Mouse (Mus musculus) liver, embryonic 14.5 days (tissue): Measurements from ENCODE around the gene Hsd17b6. TPM values are rescaled to one million over a fixed set of nuclear protein-coding genes. Genes with fewer than 3 reads are reported as not detected.

Experiments
- ATAC-seq: fragments of 200-750 bp; cut with Nextera tagmentation; 2 replicates; pipeline ENCODE4 v1.8.0; 2017; ENCODE audit warnings: moderate number of reproducible peaks, mild to moderate bottlenecking, moderate library complexity; ENCODE audit not compliant: insufficient read depth
- DNase-seq, 3 experiments: peaks; one replicate each; pipeline ENCODE4 v3.0.0-alpha.2; 2012 to 2013; ENCODE audit warnings: low read depth in 3 of 3, low spot score in 3 of 3
- H3K27ac ChIP-seq: fragments of 300-500 bp; sonication (generic); 2 replicates; pipeline ENCODE4 v1.5.1; 2014; ENCODE audit warnings: moderate library complexity, mild to moderate bottlenecking, control low read depth, inconsistent platforms
- H3K27me3 ChIP-seq: fragments of 300-500 bp; sonication (generic); 2 replicates; pipeline ENCODE4 v1.6.1; 2014; ENCODE audit warnings: mild to moderate bottlenecking, low read length, moderate library complexity; ENCODE audit not compliant: control insufficient read depth, insufficient read depth
- H3K36me3 ChIP-seq: fragments of 300-500 bp; sonication (generic); replicated peaks from 2 replicates; pipeline ENCODE4 v1.6.1; 2014; ENCODE audit warnings: low read depth; ENCODE audit not compliant: control insufficient read depth, insufficient read depth
- H3K4me1 ChIP-seq, 2 experiments: fragments of 200-500 bp in 1 of 2; fragments of 300-500 bp in 1 of 2; sonication (generic) in 1 of 2; replicated peaks; 2 replicates each; pipeline ENCODE4 v1.6.1; 2012 to 2014; ENCODE audit warnings: antibody characterized with exemption in 1 of 2, inconsistent platforms in 1 of 2, low read length in 1 of 2; ENCODE audit not compliant: control insufficient read depth in 2 of 2, insufficient read depth in 2 of 2
- H3K4me2 ChIP-seq: fragments of 300-500 bp; sonication (generic); 2 replicates; pipeline ENCODE4 v1.6.1; 2014; ENCODE audit warnings: low read depth, mild to moderate bottlenecking, control low read depth, moderate library complexity
- H3K4me3 ChIP-seq, 2 experiments: fragments of 200-500 bp in 1 of 2; fragments of 300-500 bp in 1 of 2; sonication (generic) in 1 of 2; 2 replicates each; pipeline ENCODE4 v1.5.1; 2012 to 2014; ENCODE audit warnings: low read depth in 2 of 2, low read length in 2 of 2, mild to moderate bottlenecking in 2 of 2, control low read depth in 1 of 2, inconsistent platforms in 1 of 2, moderate library complexity in 1 of 2; ENCODE audit not compliant: insufficient read depth in 1 of 2
- H3K9ac ChIP-seq: fragments of 300-500 bp; sonication (generic); replicated peaks from 2 replicates; pipeline ENCODE4 v1.6.1; 2014; ENCODE audit warnings: mild to moderate bottlenecking, control low read depth, moderate library complexity
- H3K9me3 ChIP-seq: fragments of 300-500 bp; sonication (generic); 2 replicates; pipeline ENCODE4 v1.6.1; 2016; ENCODE audit warnings: low read length, mixed read lengths; ENCODE audit not compliant: control insufficient read depth
- CTCF ChIP-seq: IDR thresholded peaks from 2 replicates; pipeline ENCODE4 v1.5.1; 2016; ENCODE audit warnings: antibody characterized with exemption, low read depth, control low read depth
- EP300 ChIP-seq: IDR thresholded peaks from 2 replicates; pipeline ENCODE4 v1.6.1; 2016; ENCODE audit warnings: antibody characterized with exemption, low read depth
- WGBS: fragments of 180-500 bp; shearing (Covaris S2); extraction: QIAGEN DNeasy Blood & Tissue Kit; methylation state at CpG from one replicate; pipeline ENCODE4 v1.1.7; 2014; ENCODE audit not compliant: insufficient replicate concordance; 5-methylcytosine and 5-hydroxymethylcytosine counted together
- polyA plus RNA-seq, 2 experiments: library from polyadenylated mRNA; depleted of rRNA in 1 of 2; stranded (reverse) in 1 of 2; unstranded in 1 of 2; fragments of >200 nt; fragmentation: Nextera tagmentation in 1 of 2; extraction: Ambion mirVana in 1 of 2; gene quantifications; 2 replicates each; pipeline versions ENCODE4 v1.2.1 to v1.2.3; 2012 to 2014

Hsd17b6 gene
- polyA plus RNA-seq, 2 experiments = not detected

DNA sequence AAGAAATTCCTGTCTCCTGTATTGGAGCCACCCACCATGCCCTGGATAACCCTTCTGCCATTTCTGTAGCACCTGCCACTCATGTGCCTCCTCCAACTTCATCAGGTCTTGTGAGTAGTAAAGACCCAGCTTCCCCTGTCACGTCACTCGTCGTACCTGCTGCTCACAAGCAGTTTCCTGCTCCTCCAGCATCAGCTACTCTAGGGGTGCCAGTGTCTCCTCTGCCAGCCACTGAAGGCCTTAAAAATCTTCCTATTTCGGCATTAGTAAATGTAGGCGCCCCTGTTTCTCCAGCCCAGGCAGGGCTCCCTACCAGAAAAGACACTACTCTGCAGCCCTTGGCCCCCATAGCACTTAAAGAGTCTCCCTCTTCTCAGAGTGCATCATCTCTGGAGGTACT lies 32.9 kb upstream of the Hsd17b6 start:
- H3K9ac ChIP-seq = no peak overlapping the region
- WGBS = 87% methylated on average over 5 of the region's 5 CpGs
- H3K27me3 ChIP-seq = no peaks in the 10 kb centered on the region
- H3K4me2 ChIP-seq = no peak overlapping the region
- no peaks in the 10 kb centered on the region for H3K9me3 ChIP-seq
- ATAC-seq (no peak), DNase-seq (no peak)
- TF ChIP-seq EP300 (no peak), CTCF (no peak)
- H3K27ac ChIP-seq = no peak overlapping the region
- peaks cover 70% of the 10 kb centered on the region for H3K36me3 ChIP-seq
- H3K4me1 ChIP-seq = peaks cover 29 to 30% of the 10 kb centered on the region in 2 experiments
- H3K4me3 ChIP-seq = no peak overlapping the region

DNA sequence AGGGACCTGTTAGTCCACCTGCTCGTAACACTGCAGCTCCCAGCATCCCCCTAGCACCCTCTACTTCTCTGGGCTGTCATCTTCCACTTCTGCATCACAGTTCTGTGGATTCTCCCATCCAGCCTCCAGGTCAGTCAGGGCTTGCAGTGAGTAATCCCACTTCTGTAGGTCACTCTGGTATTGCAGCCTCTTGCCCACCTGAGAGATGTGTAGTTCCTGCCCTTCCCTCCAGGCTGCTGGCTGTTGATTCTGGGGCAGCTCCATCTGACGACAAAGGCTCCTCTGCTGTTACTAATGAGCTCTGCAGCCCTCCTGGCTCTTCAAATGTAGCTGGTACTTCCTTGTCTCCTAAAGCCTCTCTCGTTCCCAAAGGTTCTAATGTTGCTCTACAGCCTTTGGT lies 32.4 kb upstream of the Hsd17b6 start:
- peak overlapping the region; percentile 19 for H3K27ac ChIP-seq
- TF ChIP-seq EP300 = no peak
- TF ChIP-seq CTCF = no peak
- ATAC-seq = no peak
- H3K9me3 ChIP-seq = no peaks in the 10 kb centered on the region
- H3K36me3 ChIP-seq = peaks cover 65% of the 10 kb centered on the region
- no peak for DNase-seq
- H3K4me1 ChIP-seq = peaks cover 30 to 31% of the 10 kb centered on the region in 2 experiments
- WGBS = 77% methylated on average over 3 of the region's 3 CpGs
- H3K4me2 ChIP-seq = peak overlapping the region; percentile 96; the same call in 1 of the 2 replicates
- no peak overlapping the region for H3K4me3 ChIP-seq
- peak overlapping the region; percentile 23 for H3K9ac ChIP-seq
- H3K27me3 ChIP-seq = no peaks in the 10 kb centered on the region

DNA sequence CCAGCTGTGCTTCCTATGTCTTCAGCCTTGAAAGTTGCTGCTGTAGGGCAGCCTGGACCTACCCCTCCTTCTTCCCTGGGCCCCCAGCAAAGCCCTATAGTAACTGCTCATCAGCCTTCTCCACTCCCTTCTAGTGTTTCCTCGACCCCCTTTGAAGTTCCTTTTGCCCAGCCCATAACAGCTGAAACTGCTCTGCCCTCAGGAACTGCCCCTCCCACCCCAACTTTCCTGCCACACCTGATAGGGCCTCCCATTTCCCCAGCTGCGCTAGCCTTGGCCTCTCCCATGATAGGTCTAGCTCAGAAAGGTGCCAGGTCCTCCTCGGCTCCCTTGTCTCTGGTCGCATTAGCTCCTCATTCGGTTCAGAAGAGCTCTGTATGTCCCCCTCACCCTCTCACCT lies 31.8 kb upstream of the Hsd17b6 start:
- 20% methylated on average over 5 of the region's 5 CpGs for WGBS
- peak in 1 of 3 experiments; percentile 40 for DNase-seq
- peak overlapping the region; percentile 96 for H3K4me2 ChIP-seq
- peak; percentile 50 for ATAC-seq
- TF ChIP-seq CTCF (no peak), EP300 (no peak)
- H3K4me3 ChIP-seq = peak overlapping the region in 1 of 2 experiments; percentile 33; a peak in 2 of 4 replicates
- H3K27ac ChIP-seq = peak overlapping the region; percentile 57
- no peaks in the 10 kb centered on the region for H3K27me3 ChIP-seq
- peaks cover 59% of the 10 kb centered on the region for H3K36me3 ChIP-seq
- H3K9ac ChIP-seq = peak overlapping the region; percentile 25
- peaks cover 34 to 35% of the 10 kb centered on the region in 2 experiments for H3K4me1 ChIP-seq
- no peaks in the 10 kb centered on the region for H3K9me3 ChIP-seq

DNA sequence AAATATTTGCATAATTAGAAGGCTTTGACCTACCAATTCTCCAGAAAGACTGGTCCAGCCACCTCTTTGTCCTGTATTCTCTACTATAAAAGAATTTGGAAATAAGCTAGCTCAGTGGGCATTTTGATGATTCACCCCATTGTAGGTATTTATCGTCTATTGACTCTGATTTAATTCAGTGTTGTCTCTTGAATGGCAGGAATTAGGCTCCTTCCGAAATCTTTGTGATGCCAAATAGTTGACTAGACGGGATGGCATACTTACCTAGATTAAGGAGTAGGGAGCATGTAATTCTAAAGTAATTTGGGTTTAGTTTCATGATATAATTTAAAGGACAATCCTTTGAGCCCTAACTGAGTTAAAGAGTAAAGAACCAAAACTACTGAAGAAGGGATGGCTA lies 30.5 kb upstream of the Hsd17b6 start:
- Histone ChIP-seq H3K4me1 (peaks cover 34 to 35% of the 10 kb centered on the region in 2 experiments), H3K27ac (no peak overlapping the region), H3K9ac (peak overlapping the region; percentile 24; the same call in 1 of the 2 replicates), H3K4me2 (peak overlapping the region; percentile 96), H3K9me3 (no peaks in the 10 kb centered on the region), H3K36me3 (peaks cover 47% of the 10 kb centered on the region), H3K27me3 (no peaks in the 10 kb centered on the region), H3K4me3 (peak overlapping the region; percentile 16 to 33; a peak in 3 of 4 replicates)
- ATAC-seq (no peak), DNase-seq (no peak)
- WGBS = 65% methylated on average over 3 of the region's 3 CpGs
- TF ChIP-seq EP300 (no peak), CTCF (no peak)

DNA sequence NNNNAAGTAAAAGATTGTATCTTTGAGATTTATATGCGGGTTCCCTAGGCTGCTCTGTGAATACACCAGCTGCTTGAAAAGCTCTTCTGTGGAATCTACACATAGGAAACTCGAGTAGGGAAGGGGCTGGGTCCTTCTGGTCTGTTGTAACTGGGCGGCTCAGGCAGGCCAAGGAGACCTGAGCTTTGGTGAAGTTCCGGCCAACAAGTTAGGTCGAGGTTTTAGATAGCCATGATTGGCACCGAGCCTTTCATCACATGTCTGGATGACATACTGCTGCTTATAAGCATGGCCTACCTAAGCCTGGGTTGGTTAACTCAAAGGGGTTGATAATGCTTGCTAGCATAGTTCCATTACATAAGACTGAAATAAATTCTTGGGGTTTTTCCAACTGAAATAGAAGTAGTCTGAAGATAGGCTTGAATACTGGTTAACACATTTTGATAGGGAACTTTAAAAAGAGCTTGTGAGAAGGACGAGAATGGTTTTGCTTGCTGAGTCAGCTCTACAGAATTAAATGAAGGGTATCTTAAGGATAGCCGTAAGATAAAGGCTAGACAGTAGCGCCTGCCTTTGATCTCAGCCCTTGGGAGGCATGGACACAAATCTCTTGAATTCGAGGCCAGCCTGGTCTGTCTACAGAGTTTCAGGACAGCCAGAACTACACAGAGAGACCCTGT lies 29.5 kb upstream of the Hsd17b6 start:
- Histone ChIP-seq H3K9ac (peak overlapping the region; percentile 96), H3K4me3 (peak overlapping the region; percentile 88 to 95), H3K36me3 (peaks cover 42% of the 10 kb centered on the region), H3K27ac (peak overlapping the region; percentile 63), H3K4me1 (peaks cover 34 to 35% of the 10 kb centered on the region in 2 experiments), H3K9me3 (no peaks in the 10 kb centered on the region), H3K4me2 (peak overlapping the region; percentile 96), H3K27me3 (no peaks in the 10 kb centered on the region)
- peak; percentile 18 for ATAC-seq
- under 1% methylated on average over 10 of the region's 10 CpGs for WGBS
- peak in 2 of 3 experiments; percentile 43 to 53 for DNase-seq
- TF ChIP-seq CTCF (no peak), EP300 (no peak)
